Mouse (Mus musculus) olfactory bulb, adult 2 months (tissue): ENCODE results near the gene Hipk2.

ENCODE experiments used
- CTCF ChIP-seq: fragments of 200-500 bp; IDR thresholded peaks from 2 replicates; pipeline ENCODE4 v1.5.1; 2012; ENCODE audit warnings: low read depth, mild to moderate bottlenecking, low read length, moderate library complexity; ENCODE audit not compliant: insufficient read depth
- POLR2A ChIP-seq: fragments of 200-500 bp; IDR thresholded peaks from 2 replicates; pipeline ENCODE4 v1.6.1; 2012; ENCODE audit warnings: mild to moderate bottlenecking, low read depth, low read length, moderate library complexity; ENCODE audit not compliant: insufficient read depth

- no peak for TF ChIP-seq CTCF
- no peak for TF ChIP-seq POLR2A
Observed at GRCm38 (mm10) chr6:38913386-38914042, 37.5 kb upstream of the Hipk2 start.
